Mouse (Mus musculus): ENCODE measurements around the gene Siglece.

Gene Siglece

DNA sequence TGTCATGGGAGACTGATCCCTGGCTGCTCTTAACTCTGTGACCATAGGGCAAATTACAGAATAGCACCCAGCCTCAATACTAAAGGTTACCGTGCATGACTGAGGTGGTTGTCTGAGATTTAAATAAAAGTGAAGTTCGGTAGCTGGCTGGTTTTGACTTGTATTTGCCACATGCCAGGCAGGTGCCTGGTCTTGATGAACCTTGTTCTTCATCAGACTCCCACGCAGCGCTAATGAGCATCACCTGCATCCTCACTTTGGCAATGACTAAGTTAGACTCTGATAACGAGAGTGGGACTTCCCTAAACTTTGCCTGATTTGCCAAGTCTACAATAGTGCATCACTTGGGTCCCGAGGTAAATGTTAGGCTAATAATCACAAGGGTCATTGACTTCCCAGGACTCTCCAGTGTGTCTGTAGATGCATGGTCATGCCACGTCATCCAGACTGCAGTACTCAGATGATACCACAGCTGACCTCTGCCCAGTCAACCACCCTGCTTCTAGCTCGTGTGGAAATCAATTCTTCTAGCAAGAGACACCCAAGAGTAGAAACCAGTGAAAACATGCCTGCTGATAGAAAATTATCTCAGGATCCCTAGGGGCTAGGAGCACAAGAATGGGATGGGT, 34.1 kb downstream of the Siglece start:
- no peak for DNase-seq (ENCODE audit: low read depth)

DNA sequence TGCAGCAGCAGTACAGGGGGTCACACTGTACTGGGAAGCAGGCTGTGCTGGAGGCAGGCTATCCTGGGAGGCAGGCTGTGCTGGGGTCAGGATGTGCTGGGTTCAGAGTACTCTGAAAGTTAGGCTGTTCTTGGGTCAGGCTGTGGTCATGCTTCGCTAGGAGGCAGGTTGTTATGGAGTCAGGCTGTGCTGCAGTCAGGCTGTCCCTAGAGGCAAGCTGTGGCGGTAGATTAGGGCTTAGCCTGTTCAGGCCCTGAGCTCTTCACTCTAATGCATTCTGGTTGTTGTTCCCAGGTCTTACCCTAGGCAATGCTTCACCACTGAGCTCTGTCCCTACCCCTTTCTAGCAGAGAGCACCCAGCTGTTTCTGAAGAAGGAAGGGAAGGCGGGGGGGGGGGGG, 34.9 kb downstream of the Siglece start:
- no peak for DNase-seq (ENCODE audit: low read depth)

DNA sequence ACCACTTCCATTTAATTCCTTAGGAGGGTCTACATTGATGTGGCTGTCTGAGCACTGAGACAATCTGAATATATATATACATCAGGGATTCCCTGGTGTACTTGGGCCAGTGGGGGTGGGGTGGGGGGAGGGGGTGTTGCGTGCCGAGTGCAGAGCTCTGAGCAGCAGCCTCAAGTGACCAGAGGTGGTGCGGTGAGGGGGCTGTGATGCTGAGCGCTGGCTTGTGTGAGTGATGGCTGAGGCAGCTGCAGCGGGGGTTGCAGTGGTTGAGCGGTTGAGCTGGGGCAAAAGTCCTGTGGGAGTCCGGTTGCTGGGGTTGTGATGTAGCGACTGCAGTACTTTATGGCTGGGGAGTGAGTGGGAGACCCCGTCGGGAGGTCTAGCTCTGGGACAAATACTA, 36.1 kb downstream of the Siglece start:
- DNase-seq (ENCODE audit: low read depth) = no peak

DNA sequence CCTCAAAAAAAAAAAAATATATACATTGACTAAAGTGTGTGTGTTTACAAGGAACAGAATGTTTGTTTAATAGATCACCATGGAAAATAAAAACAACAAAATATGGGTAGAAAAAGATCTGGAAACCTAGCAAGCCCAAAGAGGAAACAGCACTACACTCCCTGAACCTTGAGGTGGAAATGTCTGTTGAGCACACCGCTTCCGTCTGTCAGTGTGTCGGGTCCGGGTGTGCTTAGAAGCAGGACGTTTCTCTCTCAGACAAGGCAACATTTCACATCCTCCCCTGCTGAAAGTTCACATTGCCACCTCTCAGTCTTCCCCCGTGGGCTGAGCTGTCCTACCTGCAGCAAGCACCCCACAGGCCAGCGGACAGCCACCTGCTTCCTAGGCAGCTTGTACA, 37.0 kb downstream of the Siglece start:
- no peak for DNase-seq (ENCODE audit: low read depth)

DNA sequence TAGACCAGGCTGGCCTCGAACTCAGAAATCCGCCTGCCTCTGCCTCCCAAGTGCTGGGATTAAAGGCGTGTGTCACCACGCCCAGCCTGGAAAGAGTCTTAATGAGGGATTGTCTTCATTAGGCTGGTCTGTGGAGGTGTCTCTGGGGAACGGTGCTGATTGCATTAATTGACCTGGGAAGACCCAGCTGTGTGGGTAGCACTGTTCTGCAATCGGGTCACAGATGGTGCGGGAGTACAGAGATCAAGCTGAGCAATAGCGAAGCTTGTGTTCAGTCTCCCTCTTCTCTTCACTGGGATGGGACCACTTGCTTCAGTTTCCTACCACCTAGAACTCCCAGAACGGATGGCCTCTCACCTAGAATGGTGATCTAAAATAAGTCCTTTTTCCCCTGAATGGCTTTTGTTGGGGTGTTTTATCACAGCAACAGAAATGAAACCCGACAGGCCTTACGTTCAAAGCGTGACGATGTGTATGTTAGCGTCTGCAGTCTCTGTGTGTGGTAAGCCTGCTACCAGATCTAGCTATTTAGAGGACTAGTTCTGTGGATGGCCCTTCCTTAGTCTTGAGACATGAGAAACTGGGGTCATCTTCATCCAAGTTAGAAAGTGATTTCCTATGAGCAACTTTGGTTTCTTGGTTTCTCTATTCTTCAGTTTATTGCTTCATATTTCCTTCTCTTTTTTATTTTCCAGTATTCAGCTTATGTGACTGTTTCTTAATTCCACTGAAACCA, 46.0 kb downstream of the Siglece start:
- DNase-seq (ENCODE audit: low read depth) = no peak

DNA sequence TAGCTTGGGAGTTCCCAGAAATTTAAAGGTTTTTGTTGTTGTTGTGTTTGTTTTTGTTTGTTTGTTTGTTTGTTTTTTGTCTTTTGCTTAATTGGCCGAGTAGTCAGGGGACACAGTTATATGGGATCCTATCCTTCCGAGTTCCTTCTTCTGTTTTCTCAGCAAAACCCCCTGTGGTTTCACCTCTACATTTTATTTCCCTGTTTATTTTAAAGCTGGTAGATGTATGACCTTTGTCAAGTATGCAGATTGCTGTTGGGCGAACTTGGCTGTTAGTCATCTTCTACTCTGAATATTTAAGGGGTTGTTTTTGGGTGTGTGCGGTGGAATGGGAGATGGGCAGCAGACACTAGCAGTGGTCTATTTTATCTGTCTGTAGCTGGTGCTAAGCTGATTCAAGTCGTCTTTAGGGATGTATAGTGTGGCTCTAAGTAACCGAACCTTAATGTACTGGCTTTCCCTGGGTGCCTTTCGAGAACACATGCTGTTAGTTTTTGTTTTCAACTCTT, 51.6 kb downstream of the Siglece start:
- no peak for DNase-seq (ENCODE audit: low read depth)

DNA sequence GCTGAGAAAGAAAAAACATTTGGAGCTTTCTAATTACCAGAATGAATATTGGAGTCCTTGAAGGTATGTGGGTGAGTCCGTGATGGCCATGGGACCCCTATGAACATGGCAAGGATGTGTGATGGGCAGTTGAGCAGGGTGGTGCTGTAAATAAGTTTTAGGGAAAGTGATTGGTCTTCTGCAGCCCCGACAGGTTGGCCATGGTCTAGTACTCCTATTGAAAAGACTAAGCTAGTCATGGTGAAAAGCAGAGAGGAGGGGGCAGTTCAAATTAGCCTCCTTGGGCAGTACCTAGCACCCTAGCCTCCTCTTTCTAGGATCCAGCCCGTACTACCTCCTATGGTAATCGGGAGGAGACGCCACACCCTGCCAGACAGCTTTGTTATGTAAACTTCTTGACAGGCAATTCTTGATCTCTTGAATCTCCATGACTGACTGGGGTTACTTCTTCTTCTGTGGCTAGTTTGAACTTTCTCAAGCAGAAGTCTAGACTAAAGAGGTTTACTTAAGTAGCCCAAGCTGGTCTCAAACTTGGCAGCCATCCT, 52.1 kb downstream of the Siglece start:
- DNase-seq (ENCODE audit: low read depth) = no peak

DNA sequence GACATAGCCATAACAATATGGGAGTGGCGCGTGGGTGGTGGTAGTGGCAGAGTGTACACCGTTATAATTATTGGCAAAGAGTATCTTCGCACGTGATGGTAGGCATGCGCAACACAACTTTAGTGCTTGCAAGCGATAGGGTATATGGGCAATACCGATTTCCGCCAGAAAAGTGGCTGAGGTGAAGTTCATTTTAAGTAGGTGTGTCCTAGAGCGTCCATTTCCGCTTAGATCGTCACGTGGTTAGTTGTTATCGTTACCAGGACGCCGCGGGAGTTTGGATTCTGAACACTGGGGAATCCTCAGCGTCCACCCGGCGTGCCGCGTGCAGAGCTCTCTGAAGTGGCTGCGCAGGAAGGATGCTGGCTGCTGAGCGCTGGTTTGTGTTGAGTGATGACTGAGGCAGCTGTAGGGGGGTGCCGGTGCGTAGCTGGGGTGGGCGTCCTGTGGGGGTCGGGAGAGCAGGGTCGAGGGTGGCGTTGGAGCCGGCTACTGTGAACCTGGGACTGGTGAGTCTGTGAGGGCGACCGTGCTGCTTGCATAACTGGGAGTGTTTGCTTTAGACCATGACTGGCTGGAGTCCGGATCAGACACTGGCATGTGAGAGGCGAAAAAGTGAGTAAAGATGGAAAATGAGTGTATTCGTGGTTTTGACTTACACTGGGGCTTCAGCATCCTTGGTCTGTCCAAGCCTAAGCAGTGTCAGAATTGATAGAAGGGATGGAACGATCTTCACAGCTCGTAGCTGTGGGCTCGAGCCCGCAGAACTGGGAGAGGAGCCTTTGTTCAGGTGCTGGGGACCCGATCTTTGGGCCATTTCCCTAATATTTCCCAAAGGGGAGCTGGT, 52.8 kb downstream of the Siglece start, which contains the start of gene Zfp819:
TSS of gene Zfp819 (plus strand) at position 274 of the 847 bp plus-strand sequence.
- no peak for DNase-seq (ENCODE audit: low read depth)

DNA sequence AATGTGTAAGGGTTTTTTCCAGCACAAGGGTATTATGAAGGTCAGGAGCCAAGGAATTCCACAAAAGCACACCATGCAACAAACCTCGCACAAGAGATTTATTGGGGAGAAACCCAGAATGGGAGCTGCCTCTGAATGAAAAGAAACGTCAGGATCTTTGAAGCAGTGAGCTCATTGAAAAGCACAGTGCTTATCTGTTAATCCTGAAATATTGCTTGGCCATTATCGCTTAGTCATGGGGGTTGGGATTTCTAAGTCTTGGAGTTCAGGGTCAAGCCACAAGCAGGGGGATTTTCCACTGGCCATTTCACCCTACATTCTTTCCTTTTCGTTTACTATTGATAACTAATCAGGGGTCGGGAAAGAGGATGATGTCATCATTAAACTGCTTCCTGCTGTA, 58.1 kb downstream of the Siglece start:
- peak; percentile 33 for DNase-seq (ENCODE audit: low read depth)

Measured in NIH3T3 (cell line).